Mouse (Mus musculus) retina, postnatal 1 day (tissue): ENCODE results near the gene Ntf3.

Experiments
- DNase-seq: peaks from one replicate; pipeline ENCODE4 v3.0.0-alpha.2; 2012

Ntf3 gene

GRCm38 (mm10) chr6:126166548-126167207, at the start of gene Ntf3:
Gene Ntf3, minus strand, starts transcription at chr6:126166910.
- DNase-seq: peak; percentile 55

GRCm38 (mm10) chr6:126213330-126213729, 46.6 kb upstream of the Ntf3 start:
- no peak for DNase-seq

GRCm38 (mm10) chr6:126203366-126203765, 36.7 kb upstream of the Ntf3 start:
- DNase-seq: peak; percentile 1

GRCm38 (mm10) chr6:126202959-126203358, 36.2 kb upstream of the Ntf3 start:
- no peak for DNase-seq

- no peak for DNase-seq
Observed at GRCm38 (mm10) chr6:126201721-126202120, 35.0 kb upstream of the Ntf3 start.

GRCm38 (mm10) chr6:126199916-126200315, 33.2 kb upstream of the Ntf3 start:
- no peak for DNase-seq

GRCm38 (mm10) chr6:126194760-126195159, 28.1 kb upstream of the Ntf3 start:
- DNase-seq: no peak

GRCm38 (mm10) chr6:126190218-126190871, 23.6 kb upstream of the Ntf3 start:
- peak; percentile 12 for DNase-seq

GRCm38 (mm10) chr6:126187400-126187799, 20.7 kb upstream of the Ntf3 start:
- DNase-seq: peak; percentile 52

GRCm38 (mm10) chr6:126186116-126186515, 19.4 kb upstream of the Ntf3 start:
- no peak for DNase-seq

- DNase-seq: no peak
Observed at GRCm38 (mm10) chr6:126172071-126172470, 5.4 kb upstream of the Ntf3 start.

- DNase-seq: no peak
Observed at GRCm38 (mm10) chr6:126170772-126171171, 4.1 kb upstream of the Ntf3 start.

GRCm38 (mm10) chr6:126167731-126168130, 1.0 kb upstream of the Ntf3 start:
- DNase-seq: peak; percentile 74

GRCm38 (mm10) chr6:126167208-126167590, 489 bp upstream of the Ntf3 start:
- no peak for DNase-seq

- peak; percentile 24 for DNase-seq
Observed at GRCm38 (mm10) chr6:126165591-126166155, 1.0 kb downstream of the Ntf3 start.

GRCm38 (mm10) chr6:126164781-126165180, 1.9 kb downstream of the Ntf3 start:
- DNase-seq: peak; percentile 67

- DNase-seq: peak; percentile 38
Observed at GRCm38 (mm10) chr6:126163861-126164755, 2.6 kb downstream of the Ntf3 start.

GRCm38 (mm10) chr6:126163181-126163621, 3.5 kb downstream of the Ntf3 start:
- peak; percentile 77 for DNase-seq

GRCm38 (mm10) chr6:126162351-126162758, 4.4 kb downstream of the Ntf3 start:
- peak; percentile 53 for DNase-seq

- DNase-seq: peak; percentile 22
Observed at GRCm38 (mm10) chr6:126161571-126162340, 5.0 kb downstream of the Ntf3 start.

- DNase-seq: no peak
Observed at GRCm38 (mm10) chr6:126160067-126160411, 6.7 kb downstream of the Ntf3 start.
